Mouse (Mus musculus): Measurements from ENCODE around the gene B3galt4.

- TF ChIP-seq HCFC1 (IDR thresholded peaks at IDR 0.05; ENCODE audit: borderline replicate concordance, insufficient read depth, low read length) (no peak), ZC3H11A (IDR thresholded peaks at IDR 0.05; ENCODE audit: borderline replicate concordance, low read depth, low read length) (no peak), ZNF384 (IDR thresholded peaks at IDR 0.05; ENCODE audit: low read depth, low read length) (no peak)
Observed at GRCm38 (mm10) chr17:33954646-33955554, 3.6 kb upstream of the B3galt4 start.

Measured in ES-E14 (cell line).